Mouse (Mus musculus) heart, embryonic 15.5 days (tissue): ENCODE measurements around the gene Vmn2r30. TPM values are rescaled to one million over a fixed set of nuclear protein-coding genes. Genes with fewer than 3 reads are reported as not detected.
A peak's percentile ranks its signal among the peaks of the same experiment; 100 is the strongest.
"Not testable (repeated sequence)": the region's sequence is repeated elsewhere in the genome, so short reads cannot be mapped to it uniquely, and the experiment has no call there.

Experiments
- ATAC-seq: fragments of 200-750 bp; cut with Nextera tagmentation; replicated peaks from 2 replicates; pipeline ENCODE4 v1.8.0; 2017; ENCODE audit warnings: low read depth, moderate TSS enrichment; ENCODE audit not compliant: insufficient number of reproducible peaks, insufficient read depth, low FRiP score
- H3K27ac ChIP-seq: fragments of 300-500 bp; sonication (generic); 2 replicates; pipeline ENCODE4 v1.5.1; 2015; ENCODE audit warnings: mild to moderate bottlenecking, inconsistent platforms
- H3K27me3 ChIP-seq: fragments of 300-500 bp; sonication (generic); 2 replicates; pipeline ENCODE4 v1.6.1; 2015; ENCODE audit warnings: inconsistent platforms
- H3K36me3 ChIP-seq: fragments of 300-500 bp; sonication (generic); 2 replicates; pipeline ENCODE4 v1.6.1; 2015; ENCODE audit warnings: mild to moderate bottlenecking, inconsistent platforms
- H3K4me1 ChIP-seq: fragments of 300-500 bp; sonication (generic); replicated peaks from 2 replicates; pipeline ENCODE4 v1.6.1; 2015; ENCODE audit warnings: inconsistent platforms
- H3K4me2 ChIP-seq: fragments of 300-500 bp; sonication (generic); 2 replicates; pipeline ENCODE4 v1.6.1; 2015; ENCODE audit warnings: inconsistent platforms, mild to moderate bottlenecking, moderate library complexity
- H3K4me3 ChIP-seq: fragments of 300-500 bp; sonication (generic); 2 replicates; pipeline ENCODE4 v1.5.1; 2015; ENCODE audit warnings: mild to moderate bottlenecking, inconsistent platforms
- H3K9ac ChIP-seq: fragments of 300-500 bp; sonication (generic); 2 replicates; pipeline ENCODE4 v1.6.1; 2015; ENCODE audit warnings: mild to moderate bottlenecking, inconsistent platforms
- H3K9me3 ChIP-seq: fragments of 300-500 bp; sonication (generic); replicated peaks from 2 replicates; pipeline ENCODE4 v1.6.1; 2016; ENCODE audit warnings: inconsistent platforms
- WGBS: fragments of 180-500 bp; shearing (Covaris S2); methylation state at CpG from one replicate; pipeline ENCODE4 v1.1.7; 2015; ENCODE audit warnings: mixed read lengths; 5-methylcytosine and 5-hydroxymethylcytosine counted together
- microRNA-seq: library from miRNA; unstranded; fragments of <30 nt; microRNA quantifications from one replicate; pipeline ENCODE4, GENCODE M21; 2016
- polyA plus RNA-seq: library from polyadenylated mRNA; unstranded; fragments of >200 nt; fragmentation: Nextera tagmentation; extraction: Ambion mirVana; gene quantifications from 2 replicates; pipeline ENCODE4 v1.2.1, GENCODE M21; 2015

Vmn2r30 gene
- polyA plus RNA-seq, result 0.03 TPM in 1 of 2 replicates, not detected in the other

DNA sequence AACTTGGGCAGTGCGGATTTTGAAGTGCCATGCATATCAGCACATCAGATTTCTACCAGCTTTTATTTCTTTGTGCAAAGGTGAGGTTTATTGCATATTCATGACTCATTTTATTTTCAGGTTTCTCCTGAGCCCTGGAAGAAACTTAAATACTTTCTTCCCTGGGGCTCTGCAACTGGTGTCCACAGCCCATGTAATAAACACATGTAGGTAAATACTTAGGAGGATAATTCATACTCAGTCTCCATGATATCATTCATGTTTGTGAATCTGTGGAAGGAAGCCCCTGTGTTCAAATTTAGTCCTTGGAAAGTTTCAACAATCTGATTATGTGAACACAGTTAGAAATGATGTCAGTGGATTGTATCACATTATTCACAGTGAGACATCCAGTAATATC lies at the start of gene Vmn2r30:
Vmn2r30 (minus strand) TSS at position 101 of the 400 bp plus-strand sequence.
- not testable (repeated sequence) for H3K4me1 ChIP-seq, H3K4me3 ChIP-seq, H3K27ac ChIP-seq, H3K36me3 ChIP-seq, H3K27me3 ChIP-seq, H3K4me2 ChIP-seq, H3K9ac ChIP-seq, H3K9me3 ChIP-seq, ATAC-seq
- WGBS, result no CpG with 5 or more reads among the region's 1 CpGs

DNA sequence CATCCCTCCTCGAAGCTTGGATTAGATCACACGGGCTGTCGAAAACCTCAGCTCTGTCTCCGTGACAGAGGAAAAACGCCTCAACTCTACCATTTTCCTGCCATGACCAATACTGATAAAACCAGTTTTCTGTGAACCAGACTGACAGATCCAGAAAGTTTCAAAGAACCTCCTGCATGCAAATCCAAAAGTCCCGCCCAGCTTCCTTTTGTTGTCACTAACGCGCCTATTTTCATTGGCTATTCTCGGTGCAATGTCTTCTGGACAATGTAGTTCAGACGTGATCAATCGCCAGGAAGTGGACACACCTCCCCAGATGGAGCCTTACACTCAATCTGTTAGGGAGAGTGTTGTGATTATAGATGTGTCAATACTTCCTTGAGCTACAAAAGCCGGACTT lies 37.0 kb upstream of the Vmn2r30 start, which contains the start of gene Gm45783:
Gm45783 (minus strand) TSS at position 143 of the 400 bp plus-strand sequence.
- not testable (repeated sequence) for H3K4me2 ChIP-seq, H3K9ac ChIP-seq, ATAC-seq, H3K4me3 ChIP-seq, H3K27me3 ChIP-seq, H3K4me1 ChIP-seq, H3K36me3 ChIP-seq, H3K27ac ChIP-seq, H3K9me3 ChIP-seq
- WGBS, result 48% methylated on average over 12 of the region's 12 CpGs

DNA sequence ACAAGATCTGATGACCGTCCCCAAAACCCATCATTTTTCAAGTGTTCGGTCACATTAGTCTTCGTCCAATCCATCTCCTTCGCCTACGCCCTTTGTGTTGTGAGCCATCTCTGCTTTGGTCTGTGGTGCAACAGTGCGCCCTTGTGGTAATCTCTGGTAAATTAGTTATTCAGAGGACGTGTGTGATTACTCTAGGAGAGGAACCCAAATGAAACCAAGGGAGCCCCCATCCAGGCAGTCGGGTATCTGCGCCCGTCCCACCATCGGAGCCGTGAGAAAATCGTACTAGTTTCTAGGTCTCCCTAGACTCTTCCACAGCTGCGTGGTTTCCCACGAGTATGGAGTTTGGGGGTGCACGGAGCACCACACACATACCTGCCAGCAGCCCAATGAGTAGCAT lies 41.8 kb downstream of the Vmn2r30 start:
- Histone ChIP-seq H3K27ac (no peak overlapping the region), H3K9ac (no peak overlapping the region), H3K9me3 (no peaks in the 10 kb centered on the region), H3K4me1 (peaks cover 10% of the 10 kb centered on the region), H3K36me3 (peaks cover 37% of the 10 kb centered on the region), H3K4me3 (no peak overlapping the region), H3K4me2 (no peak overlapping the region), H3K27me3 (no peaks in the 10 kb centered on the region)
- WGBS, result 79% methylated on average over 16 of the region's 16 CpGs
- no peak for ATAC-seq

DNA sequence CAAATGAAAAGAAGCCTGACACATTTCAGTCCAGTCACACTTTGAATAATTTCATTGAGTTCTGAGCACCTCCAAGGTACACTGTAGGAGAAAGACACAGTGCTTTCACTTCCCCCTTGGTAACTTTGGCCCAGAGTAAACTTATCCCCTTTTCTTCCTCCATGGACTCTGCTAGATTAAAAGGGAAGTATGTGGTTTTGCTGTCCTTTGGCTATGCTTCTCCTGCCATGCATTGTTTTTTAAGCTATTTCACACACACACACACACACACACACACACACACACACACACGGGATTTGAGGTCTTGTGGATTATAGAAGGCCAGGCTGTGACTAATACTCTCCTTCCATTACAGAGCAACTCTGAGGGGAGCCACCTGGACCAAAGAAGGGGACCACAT lies 56.0 kb downstream of the Vmn2r30 start:
- WGBS, result 50% methylated on average over 1 of the region's 1 CpGs
- Histone ChIP-seq H3K9ac (no peak overlapping the region), H3K27ac (no peak overlapping the region), H3K4me3 (no peak overlapping the region), H3K36me3 (peaks cover 31% of the 10 kb centered on the region), H3K4me2 (no peak overlapping the region), H3K9me3 (peaks cover 3% of the 10 kb centered on the region; the same call in 1 of the 2 replicates), H3K4me1 (no peaks in the 10 kb centered on the region), H3K27me3 (no peaks in the 10 kb centered on the region)
- no peak for ATAC-seq

DNA sequence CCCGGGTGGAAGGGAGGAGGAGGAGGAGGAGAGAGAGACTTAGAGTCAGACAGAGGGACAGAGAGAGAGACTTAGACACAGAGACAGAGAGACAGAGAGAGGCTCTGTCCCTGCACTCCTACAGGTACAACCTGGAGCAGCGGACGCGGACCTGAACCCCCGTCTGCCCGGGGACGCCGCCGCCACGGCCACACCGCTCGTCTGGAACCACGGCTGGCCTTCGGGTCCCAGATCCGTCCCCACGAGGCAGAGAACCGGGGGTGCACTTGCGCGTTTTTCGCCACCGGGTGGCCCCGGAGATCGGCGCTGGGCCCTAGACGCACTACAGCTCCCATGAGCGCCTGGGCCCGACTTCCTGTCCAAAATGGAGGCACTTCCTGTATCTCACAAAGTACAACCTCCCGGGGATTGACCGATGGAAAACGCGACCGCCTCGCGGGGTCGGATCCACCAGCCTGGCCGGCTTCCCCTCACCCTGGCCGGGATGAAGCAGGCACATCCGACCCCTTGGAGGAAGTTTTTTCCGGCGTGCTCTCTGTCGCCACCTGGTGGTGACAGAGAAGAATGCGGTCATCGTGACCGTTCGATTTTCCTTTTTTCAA lies 59.3 kb downstream of the Vmn2r30 start, which contains the start of gene Gm45844:
Gm45844 (minus strand) TSS at position 324 of the 602 bp plus-strand sequence.
- H3K4me2 ChIP-seq, result peak within 1 kb of the TSS; percentile 48
- WGBS, result 46% methylated on average over 45 of the region's 45 CpGs
- not testable (repeated sequence) for H3K9me3 ChIP-seq, H3K36me3 ChIP-seq, H3K27me3 ChIP-seq, H3K4me1 ChIP-seq
- peak within 1 kb of the TSS; percentile 16 for H3K27ac ChIP-seq
- peak; percentile 99 for ATAC-seq
- H3K4me3 ChIP-seq, result peak within 1 kb of the TSS; percentile 42
- H3K9ac ChIP-seq, result peak within 1 kb of the TSS; percentile 18

DNA sequence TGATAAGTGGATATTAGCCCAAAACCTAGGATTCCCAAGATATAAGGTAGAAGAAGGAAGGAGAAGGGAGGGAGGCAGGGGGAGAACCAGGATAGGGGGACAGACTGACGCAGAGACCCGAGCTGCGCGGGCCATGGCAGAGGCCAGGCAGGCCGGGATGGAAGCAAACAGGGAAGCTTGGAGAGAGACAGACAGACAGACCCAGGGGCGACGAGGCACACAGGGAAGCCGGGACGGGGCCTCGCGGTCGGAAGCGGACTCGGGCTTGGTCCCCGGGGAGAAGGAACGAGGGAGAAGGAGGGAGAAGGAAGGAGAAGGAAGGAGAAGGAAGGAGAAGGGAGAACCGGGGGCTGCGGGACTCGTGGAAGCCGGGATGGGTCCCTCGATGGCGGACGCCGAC lies 59.9 kb downstream of the Vmn2r30 start:
- peak; percentile 46 for ATAC-seq
- H3K4me1 ChIP-seq, H3K36me3 ChIP-seq, H3K9me3 ChIP-seq, H3K27me3 ChIP-seq: not testable (repeated sequence)
- Histone ChIP-seq H3K27ac (peak overlapping the region; percentile 16), H3K4me3 (peak overlapping the region; percentile 42), H3K9ac (peak overlapping the region; percentile 18), H3K4me2 (peak overlapping the region; percentile 48)
- 49% methylated on average over 24 of the region's 24 CpGs for WGBS

Small RNA genes lying within 50 kb of the gene (microRNA-seq; reads per million reads assigned to microRNA genes)
- gene Mir5620, result 1.3 reads per million

Other genes starting within 250 kb of the Vmn2r30 start
- 6.0 and 7.6 TPM in 2 replicates for gene Zfp954, start 216.1 kb downstream of the Vmn2r30 start, polyA plus RNA-seq
- 0.81 and 1.4 TPM in 2 replicates for gene Zfp773, start 200.9 kb downstream of the Vmn2r30 start, polyA plus RNA-seq
- 0.92 and 1.5 TPM in 2 replicates for gene Zfp418, start 166.3 kb downstream of the Vmn2r30 start, polyA plus RNA-seq
- gene Zfp772, start 127.6 kb downstream of the Vmn2r30 start, polyA plus RNA-seq, result 4.2 and 4.7 TPM in 2 replicates
- 0.16 and 0.43 TPM in 2 replicates for gene Vmn2r29, start 90.3 kb downstream of the Vmn2r30 start, polyA plus RNA-seq
- 3.4 and 3.6 TPM in 2 replicates for gene Gm45844, start 59.3 kb downstream of the Vmn2r30 start, polyA plus RNA-seq
- gene Clcn4, start 36.8 kb downstream of the Vmn2r30 start, polyA plus RNA-seq, result 45.5 and 50.0 TPM in 2 replicates
- not detected in 2 replicates for gene Gm45783, start 37.0 kb upstream of the Vmn2r30 start, polyA plus RNA-seq
- not detected in 2 replicates for gene Vmn2r31, start 62.1 kb upstream of the Vmn2r30 start, polyA plus RNA-seq
- gene Vmn2r32, start 142.4 kb upstream of the Vmn2r30 start, polyA plus RNA-seq, result not detected in 2 replicates
- gene Vmn2r33, start 229.2 kb upstream of the Vmn2r30 start, polyA plus RNA-seq, result not detected in 2 replicates